Mouse (Mus musculus) forebrain, embryonic 11.5 days (tissue): Measurements from ENCODE around the gene Hcfc2. TPM values are rescaled to one million over a fixed set of nuclear protein-coding genes. Genes with fewer than 3 reads are reported as not detected.

Experiments
- ATAC-seq: fragments of 200-750 bp; cut with Nextera tagmentation; replicated peaks from 2 replicates; pipeline ENCODE4 v1.8.0; 2017; ENCODE audit warnings: moderate TSS enrichment; ENCODE audit not compliant: low FRiP score
- DNase-seq: peaks from one replicate; pipeline ENCODE4 v3.0.0-alpha.2; 2017; ENCODE audit warnings: low spot score
- H3K27ac ChIP-seq: fragments of 300-500 bp; sonication (generic); 2 replicates; pipeline ENCODE4 v1.5.1; 2014; ENCODE audit warnings: low read depth, low read length
- H3K27me3 ChIP-seq: fragments of 300-500 bp; sonication (generic); 2 replicates; pipeline ENCODE4 v1.6.1; 2014; ENCODE audit warnings: mild to moderate bottlenecking, low read length, mixed read lengths; ENCODE audit not compliant: control insufficient read depth, insufficient read depth
- H3K36me3 ChIP-seq: fragments of 300-500 bp; sonication (generic); 2 replicates; pipeline ENCODE4 v1.6.1; 2014; ENCODE audit warnings: mild to moderate bottlenecking, low read length, moderate library complexity, mixed read lengths; ENCODE audit not compliant: control insufficient read depth, insufficient read depth
- H3K4me1 ChIP-seq: fragments of 300-500 bp; sonication (generic); replicated peaks from 2 replicates; pipeline ENCODE4 v1.6.1; 2014; ENCODE audit warnings: low read length, mixed read lengths; ENCODE audit not compliant: control insufficient read depth, insufficient read depth
- H3K4me2 ChIP-seq: fragments of 300-500 bp; sonication (generic); 2 replicates; pipeline ENCODE4 v1.6.1; 2014; ENCODE audit warnings: low read depth, mild to moderate bottlenecking, low read length, moderate library complexity, mixed read lengths; ENCODE audit not compliant: severe bottlenecking
- H3K4me3 ChIP-seq: fragments of 300-500 bp; sonication (generic); 2 replicates; pipeline ENCODE4 v1.5.1; 2014; ENCODE audit warnings: low read depth, low read length
- H3K9ac ChIP-seq: fragments of 300-500 bp; sonication (generic); 2 replicates; pipeline ENCODE4 v1.6.1; 2014; ENCODE audit warnings: low read length
- H3K9me3 ChIP-seq: fragments of 300-500 bp; sonication (generic); 2 replicates; pipeline ENCODE4 v1.6.1; 2016; ENCODE audit warnings: low read length, mixed read lengths; ENCODE audit not compliant: control insufficient read depth
- WGBS: fragments of 180-500 bp; shearing (Covaris S2); extraction: QIAGEN DNeasy Blood & Tissue Kit; methylation state at CpG from one replicate; pipeline ENCODE4 v1.1.7; 2014; 5-methylcytosine and 5-hydroxymethylcytosine counted together
- polyA plus RNA-seq: library from polyadenylated mRNA; unstranded; fragments of >200 nt; fragmentation: Nextera tagmentation; extraction: Ambion mirVana; gene quantifications from 2 replicates; pipeline ENCODE4 v1.2.1, GENCODE M21; 2014

Gene Hcfc2
- polyA plus RNA-seq, 1 experiment from 2014 or later: 28.9 TPM

GRCm38 (mm10) chr10:82666436-82667234, 29.3 kb upstream of the Hcfc2 start:
- 25% methylated on average over 22 of the region's 22 CpGs for WGBS

DNA sequence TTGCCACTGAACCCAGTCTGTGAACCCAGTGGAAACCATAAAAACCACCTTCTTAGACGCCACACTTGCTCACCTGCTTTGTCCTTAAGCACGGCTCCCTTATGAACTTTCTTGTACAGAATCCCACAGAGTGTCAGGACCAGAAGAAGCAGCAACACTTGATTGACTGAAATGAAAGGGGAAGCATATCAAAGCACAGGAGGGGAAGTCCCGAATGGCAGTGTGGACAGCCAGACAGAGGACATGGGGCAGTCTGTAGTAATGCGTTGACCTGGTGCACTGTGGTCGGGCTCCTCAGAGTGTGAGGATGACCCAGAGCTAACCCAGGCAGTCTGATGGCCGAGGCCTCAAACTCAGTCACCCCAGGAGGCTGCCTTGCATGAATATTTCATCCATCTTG, 25.8 kb upstream of the Hcfc2 start:
- H3K9me3 ChIP-seq: no peaks in the 10 kb centered on the region
- no peak overlapping the region for H3K27ac ChIP-seq
- H3K9ac ChIP-seq: no peak overlapping the region
- H3K27me3 ChIP-seq: no peaks in the 10 kb centered on the region
- H3K4me3 ChIP-seq: no peak overlapping the region
- ATAC-seq (no peak), DNase-seq (no peak)
- no peaks in the 10 kb centered on the region for H3K4me1 ChIP-seq
- H3K36me3 ChIP-seq: no peaks in the 10 kb centered on the region
- WGBS: 85% methylated on average over 6 of the region's 6 CpGs
- no peak overlapping the region for H3K4me2 ChIP-seq

More at GRCm38 (mm10) chr10:82666436-82667234, 29.3 kb upstream of the Hcfc2 start:
- Histone ChIP-seq H3K4me2 (peak overlapping the region; percentile 24; the same call in 1 of the 2 replicates), H3K9me3 (no peaks in the 10 kb centered on the region), H3K27me3 (no peaks in the 10 kb centered on the region), H3K4me3 (no peak overlapping the region), H3K9ac (0 out of 2 replicates have a peak overlapping the region, but pooled peaks have one; percentile 7), H3K27ac (no peak overlapping the region), H3K4me1 (no peaks in the 10 kb centered on the region), H3K36me3 (no peaks in the 10 kb centered on the region)
- DNase-seq (peak; percentile 90), ATAC-seq (peak; percentile 91)

DNA sequence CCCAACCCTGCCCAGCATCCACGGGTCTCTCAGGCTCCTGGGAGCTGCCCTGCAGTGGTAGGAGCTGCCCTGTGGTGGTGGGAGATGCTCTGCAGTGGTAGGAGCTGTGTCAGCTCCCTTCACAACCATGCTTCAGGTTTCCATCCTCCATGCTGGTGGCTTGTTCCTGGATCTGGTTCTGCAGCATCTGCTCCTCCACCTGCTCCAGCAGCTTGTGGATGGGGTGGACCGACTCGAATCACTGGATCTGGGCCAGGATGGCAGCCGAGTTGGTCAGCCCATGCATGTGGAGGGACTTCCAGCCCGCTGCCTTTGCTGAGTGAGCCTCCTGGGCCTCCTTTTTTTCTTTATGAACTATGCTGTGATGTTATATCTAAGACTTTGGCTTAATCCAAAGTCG, 19.0 kb upstream of the Hcfc2 start:
- WGBS: 83% methylated on average over 6 of the region's 6 CpGs
- Histone ChIP-seq H3K36me3 (no peaks in the 10 kb centered on the region), H3K27ac (no peak overlapping the region), H3K27me3 (no peaks in the 10 kb centered on the region), H3K4me2 (no peak overlapping the region), H3K4me1 (no peaks in the 10 kb centered on the region), H3K9ac (no peak overlapping the region), H3K9me3 (no peaks in the 10 kb centered on the region), H3K4me3 (no peak overlapping the region)
- no peak for DNase-seq
- ATAC-seq: no peak

GRCm38 (mm10) chr10:82680769-82681168, 15.2 kb upstream of the Hcfc2 start:
- Histone ChIP-seq H3K4me2 (no peak overlapping the region), H3K27me3 (no peaks in the 10 kb centered on the region), H3K36me3 (no peaks in the 10 kb centered on the region), H3K9me3 (no peaks in the 10 kb centered on the region), H3K4me1 (no peaks in the 10 kb centered on the region), H3K27ac (no peak overlapping the region), H3K9ac (no peak overlapping the region), H3K4me3 (no peak overlapping the region)
- ATAC-seq (no peak), DNase-seq (no peak)
- 89% methylated on average over 5 of the region's 5 CpGs for WGBS

GRCm38 (mm10) chr10:82681639-82682038, 14.3 kb upstream of the Hcfc2 start:
- 84% methylated on average over 7 of the region's 7 CpGs for WGBS
- no peak overlapping the region for H3K4me3 ChIP-seq
- DNase-seq: no peak
- no peaks in the 10 kb centered on the region for H3K27me3 ChIP-seq
- H3K4me1 ChIP-seq: no peaks in the 10 kb centered on the region
- H3K9ac ChIP-seq: no peak overlapping the region
- no peak overlapping the region for H3K4me2 ChIP-seq
- ATAC-seq: no peak
- no peak overlapping the region for H3K27ac ChIP-seq
- no peaks in the 10 kb centered on the region for H3K9me3 ChIP-seq
- H3K36me3 ChIP-seq: no peaks in the 10 kb centered on the region

DNA sequence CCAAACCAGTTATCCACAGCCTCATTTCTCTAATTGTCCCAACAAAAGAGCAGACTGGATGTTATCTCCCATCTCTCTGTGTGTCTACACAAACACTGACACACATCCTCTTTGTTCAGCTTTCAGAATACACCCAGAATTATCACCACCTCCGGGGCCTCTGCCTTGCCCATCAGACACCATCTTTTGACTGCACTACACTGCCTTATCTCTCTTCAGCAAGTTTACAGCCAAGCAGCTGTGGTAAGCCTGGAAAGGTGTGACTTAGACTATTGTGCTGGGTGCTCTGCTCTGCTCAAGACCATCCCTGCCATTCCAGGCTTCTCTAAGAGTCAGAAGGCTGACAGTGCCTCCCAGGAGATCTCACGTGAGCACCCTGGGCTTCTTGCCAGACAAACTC, 10.5 kb upstream of the Hcfc2 start:
- H3K4me2 ChIP-seq: no peak overlapping the region
- no peak overlapping the region for H3K4me3 ChIP-seq
- H3K27ac ChIP-seq: no peak overlapping the region
- no peaks in the 10 kb centered on the region for H3K9me3 ChIP-seq
- H3K9ac ChIP-seq: no peak overlapping the region
- H3K27me3 ChIP-seq: no peaks in the 10 kb centered on the region
- WGBS: 75% methylated on average over 2 of the region's 2 CpGs
- no peaks in the 10 kb centered on the region for H3K36me3 ChIP-seq
- no peak for DNase-seq
- H3K4me1 ChIP-seq: peaks cover under 1% of the 10 kb centered on the region; the same call in 1 of the 2 replicates
- ATAC-seq: no peak

DNA sequence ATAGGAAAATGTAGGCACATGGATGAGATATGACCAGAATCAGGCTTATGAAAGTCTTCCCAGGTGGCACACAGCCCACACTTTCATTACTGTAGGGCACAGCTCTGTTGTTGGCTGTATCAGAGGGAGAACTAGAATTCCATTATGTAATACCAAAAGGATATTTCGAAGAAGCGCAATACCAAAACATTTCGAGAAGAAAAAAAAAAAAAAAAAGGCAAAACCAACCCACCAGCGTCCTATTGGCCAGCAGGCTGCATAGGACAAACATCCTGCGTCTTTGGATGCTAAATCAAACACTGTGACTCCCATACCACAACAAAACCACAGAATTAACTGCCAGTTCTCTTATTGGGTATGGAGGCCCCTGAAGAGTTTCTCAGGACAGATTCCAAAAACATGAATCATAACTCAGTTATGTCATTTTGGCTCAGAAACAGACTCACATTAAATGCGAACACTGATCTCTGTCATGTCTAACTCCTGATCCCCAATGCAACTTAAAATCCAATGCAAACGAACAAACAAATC, 6.2 kb upstream of the Hcfc2 start:
- Histone ChIP-seq H3K4me2 (no peak overlapping the region), H3K36me3 (no peaks in the 10 kb centered on the region), H3K4me1 (peaks cover 3% of the 10 kb centered on the region; the same call in 1 of the 2 replicates), H3K27ac (no peak overlapping the region), H3K27me3 (no peaks in the 10 kb centered on the region), H3K9me3 (no peaks in the 10 kb centered on the region), H3K4me3 (no peak overlapping the region), H3K9ac (no peak overlapping the region)
- no peak for ATAC-seq
- 81% methylated on average over 7 of the region's 7 CpGs for WGBS
- no peak for DNase-seq

- H3K9ac ChIP-seq: no peak within 1 kb of the TSS; the same call in 1 of the 2 replicates
- no peak; the same call in 1 of the 2 replicates for ATAC-seq
Measured at GRCm38 (mm10) chr10:82690494-82690893, 5.5 kb upstream of the Hcfc2 start, which contains the start of gene Glt8d2. Glt8d2 (minus strand) TSS chr10:82690650.

More at GRCm38 (mm10) chr10:82690494-82690893, 5.5 kb upstream of the Hcfc2 start, which contains the start of gene Glt8d2:
- no peaks in the 10 kb centered on the region for H3K36me3 ChIP-seq
- no peaks in the 10 kb centered on the region for H3K9me3 ChIP-seq
- H3K4me1 ChIP-seq: peaks cover 3% of the 10 kb centered on the region; the same call in 1 of the 2 replicates
- DNase-seq: peak; percentile 69
- H3K4me3 ChIP-seq: no peak within 1 kb of the TSS
- H3K4me2 ChIP-seq: peak within 1 kb of the TSS; percentile 27
- H3K27me3 ChIP-seq: no peaks in the 10 kb centered on the region
- no peak within 1 kb of the TSS for H3K27ac ChIP-seq
- WGBS: 7% methylated on average over 14 of the region's 14 CpGs
